Mouse (Mus musculus) embryonic fibroblast, embryonic 13.5 days (primary cell): ENCODE measurements around the gene Prpf31. TPM values are rescaled to one million over a fixed set of nuclear protein-coding genes. Genes with fewer than 3 reads are reported as not detected.
"Not testable (repeated sequence)": the region's sequence is repeated elsewhere in the genome, so short reads cannot be mapped to it uniquely, and the experiment has no call there.

Experiments used
- H3K27ac ChIP-seq: 2 replicates; pipeline ENCODE4 v1.5.1; 2012; ENCODE audit warnings: low read length, control low read depth, inconsistent platforms; ENCODE audit not compliant: insufficient read depth
- H3K4me1 ChIP-seq: 2 replicates; pipeline ENCODE4 v1.6.1; 2011; ENCODE audit warnings: low read length; ENCODE audit not compliant: control insufficient read depth, insufficient read depth
- H3K4me3 ChIP-seq: 2 replicates; pipeline ENCODE4 v1.5.1; 2011; ENCODE audit warnings: mild to moderate bottlenecking, control low read depth, low read length; ENCODE audit not compliant: insufficient read depth
- CTCF ChIP-seq: IDR thresholded peaks from 2 replicates; pipeline ENCODE4 v1.5.1; 2011; ENCODE audit warnings: mild to moderate bottlenecking, control low read depth, low read length, moderate library complexity, borderline replicate concordance; ENCODE audit not compliant: insufficient read depth
- POLR2A ChIP-seq: IDR thresholded peaks from 2 replicates; pipeline ENCODE4 v1.6.1; 2011; ENCODE audit warnings: low read depth, mild to moderate bottlenecking, control low read depth, low read length, moderate library complexity
- polyA plus RNA-seq: library from polyadenylated mRNA; stranded (reverse); fragments of >200 nt; gene quantifications from 2 replicates; pipeline ENCODE4 v1.2.4, GENCODE M21; 2011; ENCODE audit warnings: low read depth; ENCODE audit not compliant: missing spikeins, insufficient read length

Gene Prpf31
- polyA plus RNA-seq = 42.2 and 51.8 TPM in 2 replicates

- Histone ChIP-seq H3K27ac (peak within 1 kb of the TSS; percentile 38), H3K4me3 (peak within 1 kb of the TSS; percentile 64), H3K4me1 (peaks cover 8% of the 10 kb centered on the region; the same call in 1 of the 2 replicates)
- TF ChIP-seq CTCF (no peak), POLR2A (peak; percentile 65)
Observed at GRCm38 (mm10) chr7:3629543-3630477, at the start of gene Prpf31, which contains the start of gene Tfpt. Gene Prpf31, plus strand, starts transcription at chr7:3629985. Gene Tfpt, minus strand, starts transcription at chr7:3629929.

- TF ChIP-seq CTCF (no peak), POLR2A (no peak)
- no peak overlapping the region for H3K27ac ChIP-seq
- H3K4me1 ChIP-seq = no peaks in the 10 kb centered on the region
Observed at GRCm38 (mm10) chr7:3580029-3580428, 49.8 kb upstream of the Prpf31 start.

GRCm38 (mm10) chr7:3585763-3586162 is 44.0 kb upstream of the Prpf31 start:
- no peaks in the 10 kb centered on the region for H3K4me1 ChIP-seq
- H3K4me3 ChIP-seq = no peak overlapping the region
- no peak overlapping the region for H3K27ac ChIP-seq
- TF ChIP-seq CTCF (no peak), POLR2A (no peak)

More at GRCm38 (mm10) chr7:3580029-3580428, 49.8 kb upstream of the Prpf31 start:
- no peak overlapping the region for H3K4me3 ChIP-seq

GRCm38 (mm10) chr7:3586255-3586654 is 43.5 kb upstream of the Prpf31 start:
- Histone ChIP-seq H3K27ac (no peak overlapping the region), H3K4me3 (no peak overlapping the region)

GRCm38 (mm10) chr7:3587292-3587691 is 42.5 kb upstream of the Prpf31 start:
- Histone ChIP-seq H3K4me3 (no peak overlapping the region), H3K4me1 (no peaks in the 10 kb centered on the region), H3K27ac (no peak overlapping the region)
- TF ChIP-seq CTCF = no peak
- no peak for TF ChIP-seq POLR2A

More at GRCm38 (mm10) chr7:3586255-3586654, 43.5 kb upstream of the Prpf31 start:
- no peaks in the 10 kb centered on the region for H3K4me1 ChIP-seq
- TF ChIP-seq CTCF = no peak
- no peak for TF ChIP-seq POLR2A

- no peak for TF ChIP-seq CTCF
- no peak for TF ChIP-seq POLR2A
- no peak overlapping the region for H3K4me3 ChIP-seq
- no peaks in the 10 kb centered on the region for H3K4me1 ChIP-seq
- H3K27ac ChIP-seq = no peak overlapping the region
Observed at GRCm38 (mm10) chr7:3590550-3590949, 39.2 kb upstream of the Prpf31 start.

- no peaks in the 10 kb centered on the region for H3K4me1 ChIP-seq
- TF ChIP-seq CTCF = no peak
- no peak for TF ChIP-seq POLR2A
- no peak overlapping the region for H3K27ac ChIP-seq
- no peak overlapping the region for H3K4me3 ChIP-seq
Observed at GRCm38 (mm10) chr7:3591534-3591933, 38.3 kb upstream of the Prpf31 start.

- H3K27ac ChIP-seq = no peak overlapping the region
- TF ChIP-seq CTCF = no peak
- no peak for TF ChIP-seq POLR2A
- H3K4me3 ChIP-seq = no peak overlapping the region
- H3K4me1 ChIP-seq = no peaks in the 10 kb centered on the region
Observed at GRCm38 (mm10) chr7:3593855-3594254, 35.9 kb upstream of the Prpf31 start.

- H3K27ac ChIP-seq = no peak overlapping the region
- TF ChIP-seq POLR2A = no peak
- TF ChIP-seq CTCF = no peak
- no peaks in the 10 kb centered on the region for H3K4me1 ChIP-seq
- H3K4me3 ChIP-seq = no peak overlapping the region
Observed at GRCm38 (mm10) chr7:3594686-3595085, 35.1 kb upstream of the Prpf31 start.

GRCm38 (mm10) chr7:3595146-3595545 is 34.6 kb upstream of the Prpf31 start:
- no peak overlapping the region for H3K4me3 ChIP-seq
- no peaks in the 10 kb centered on the region for H3K4me1 ChIP-seq
- H3K27ac ChIP-seq = no peak overlapping the region
- TF ChIP-seq POLR2A (no peak), CTCF (no peak)

GRCm38 (mm10) chr7:3597755-3598154 is 32.0 kb upstream of the Prpf31 start:
- H3K4me1 ChIP-seq, H3K4me3 ChIP-seq, H3K27ac ChIP-seq: not testable (repeated sequence)
